Mouse (Mus musculus): ENCODE results near the gene Gm27179.
"Not testable (repeated sequence)": the region's sequence is repeated elsewhere in the genome, so short reads cannot be mapped to it uniquely, and the experiment has no call there.

Gene Gm27179

GRCm38 (mm10) chr14:69512449-69512848, at the start of gene Gm27179:
Gm27179 (minus strand) TSS chr14:69512549.
- not testable (repeated sequence) for DNase-seq (ENCODE audit: low spot score in 2 of 2)

GRCm38 (mm10) chr14:69557550-69557949, 45.2 kb upstream of the Gm27179 start:
- DNase-seq (ENCODE audit: low spot score in 2 of 2), result not testable (repeated sequence)

- not testable (repeated sequence) for DNase-seq (ENCODE audit: low spot score in 2 of 2)
Observed at GRCm38 (mm10) chr14:69556820-69557219, 44.5 kb upstream of the Gm27179 start.

- not testable (repeated sequence) for DNase-seq (ENCODE audit: low spot score in 2 of 2)
Observed at GRCm38 (mm10) chr14:69555110-69555831, 42.9 kb upstream of the Gm27179 start, which contains the start of gene Entpd4b. Entpd4b (plus strand) TSS chr14:69555424.

- DNase-seq (ENCODE audit: low spot score in 2 of 2), result not testable (repeated sequence)
Observed at GRCm38 (mm10) chr14:69547310-69547709, 35.0 kb upstream of the Gm27179 start.

GRCm38 (mm10) chr14:69545052-69545451, 32.7 kb upstream of the Gm27179 start:
- not testable (repeated sequence) for DNase-seq (ENCODE audit: low spot score in 2 of 2)

GRCm38 (mm10) chr14:69544033-69544432, 31.7 kb upstream of the Gm27179 start:
- DNase-seq (ENCODE audit: low spot score in 2 of 2), result not testable (repeated sequence)

- DNase-seq (ENCODE audit: low spot score in 2 of 2), result not testable (repeated sequence)
Observed at GRCm38 (mm10) chr14:69542695-69543094, 30.3 kb upstream of the Gm27179 start.

- not testable (repeated sequence) for DNase-seq (ENCODE audit: low spot score in 2 of 2)
Observed at GRCm38 (mm10) chr14:69540113-69540512, 27.8 kb upstream of the Gm27179 start.

- DNase-seq (ENCODE audit: low spot score in 2 of 2), result not testable (repeated sequence)
Observed at GRCm38 (mm10) chr14:69536539-69536938, 24.2 kb upstream of the Gm27179 start.

- DNase-seq (ENCODE audit: low spot score in 2 of 2), result not testable (repeated sequence)
Observed at GRCm38 (mm10) chr14:69526202-69526601, 13.9 kb upstream of the Gm27179 start.

- not testable (repeated sequence) for DNase-seq (ENCODE audit: low spot score in 2 of 2)
Observed at GRCm38 (mm10) chr14:69523001-69523400, 10.7 kb upstream of the Gm27179 start.

GRCm38 (mm10) chr14:69520810-69521209, 8.5 kb upstream of the Gm27179 start:
- DNase-seq (ENCODE audit: low spot score in 2 of 2), result not testable (repeated sequence)

- not testable (repeated sequence) for DNase-seq (ENCODE audit: low spot score in 2 of 2)
Observed at GRCm38 (mm10) chr14:69507000-69507399, 5.3 kb downstream of the Gm27179 start.

GRCm38 (mm10) chr14:69503174-69503573, 9.2 kb downstream of the Gm27179 start, which contains the start of gene Gm16867:
Gm16867 (minus strand) TSS chr14:69503362.
- DNase-seq (ENCODE audit: low spot score in 2 of 2), result not testable (repeated sequence)

GRCm38 (mm10) chr14:69502440-69503150, 9.8 kb downstream of the Gm27179 start:
- not testable (repeated sequence) for DNase-seq (ENCODE audit: low spot score in 2 of 2)

- DNase-seq (ENCODE audit: low spot score in 2 of 2), result not testable (repeated sequence)
Observed at GRCm38 (mm10) chr14:69496259-69496658, 16.1 kb downstream of the Gm27179 start.

- DNase-seq (ENCODE audit: low spot score in 2 of 2), result not testable (repeated sequence)
Observed at GRCm38 (mm10) chr14:69494946-69495345, 17.4 kb downstream of the Gm27179 start.

GRCm38 (mm10) chr14:69494522-69494921, 17.8 kb downstream of the Gm27179 start:
- not testable (repeated sequence) for DNase-seq (ENCODE audit: low spot score in 2 of 2)

- not testable (repeated sequence) for DNase-seq (ENCODE audit: low spot score in 2 of 2)
Observed at GRCm38 (mm10) chr14:69488001-69488400, 24.3 kb downstream of the Gm27179 start.

GRCm38 (mm10) chr14:69485466-69486135, 26.7 kb downstream of the Gm27179 start:
- not testable (repeated sequence) for DNase-seq (ENCODE audit: low spot score in 2 of 2)

Measured in frontal cortex, postnatal 25 days (tissue).